Mouse (Mus musculus) midbrain, embryonic 14.5 days (tissue): ENCODE measurements around the gene Gnb3. TPM values are rescaled to one million over a fixed set of nuclear protein-coding genes. Genes with fewer than 3 reads are reported as not detected.
"Not testable (repeated sequence)": the region's sequence is repeated elsewhere in the genome, so short reads cannot be mapped to it uniquely, and the experiment has no call there.

Experiments
- ATAC-seq: fragments of 200-750 bp; cut with Nextera tagmentation; 2 replicates; pipeline ENCODE4 v1.8.0; 2017; ENCODE audit warnings: moderate number of reproducible peaks, moderate library complexity; ENCODE audit not compliant: low FRiP score, low TSS enrichment
- DNase-seq: peaks from one replicate; pipeline ENCODE4 v3.0.0-alpha.2; 2015
- H3K27ac ChIP-seq: fragments of 300-500 bp; sonication (generic); replicated peaks from 2 replicates; pipeline ENCODE4 v1.5.1; 2014; ENCODE audit warnings: mild to moderate bottlenecking, low read depth, low read length, moderate library complexity
- H3K27me3 ChIP-seq: fragments of 300-500 bp; sonication (generic); 2 replicates; pipeline ENCODE4 v1.6.1; 2014; ENCODE audit warnings: low read length, control low read depth, mixed read lengths; ENCODE audit not compliant: control insufficient read depth, insufficient read depth
- H3K36me3 ChIP-seq: fragments of 300-500 bp; sonication (generic); 2 replicates; pipeline ENCODE4 v1.6.1; 2014; ENCODE audit warnings: low read length, control low read depth; ENCODE audit not compliant: control insufficient read depth, insufficient read depth
- H3K4me1 ChIP-seq: fragments of 300-500 bp; sonication (generic); 2 replicates; pipeline ENCODE4 v1.6.1; 2014; ENCODE audit warnings: mild to moderate bottlenecking, antibody characterized with exemption, low read length, control low read depth; ENCODE audit not compliant: control insufficient read depth, insufficient read depth
- H3K4me2 ChIP-seq: fragments of 300-500 bp; sonication (generic); 2 replicates; pipeline ENCODE4 v1.6.1; 2014; ENCODE audit warnings: mild to moderate bottlenecking, low read length, moderate library complexity
- H3K4me3 ChIP-seq: fragments of 300-500 bp; sonication (generic); replicated peaks from 2 replicates; pipeline ENCODE4 v1.5.1; 2014; ENCODE audit warnings: low read depth, low read length
- H3K9ac ChIP-seq: fragments of 300-500 bp; sonication (generic); replicated peaks from 2 replicates; pipeline ENCODE4 v1.6.1; 2014; ENCODE audit warnings: mild to moderate bottlenecking, low read length, moderate library complexity
- H3K9me3 ChIP-seq: fragments of 300-500 bp; sonication (generic); 2 replicates; pipeline ENCODE4 v1.6.1; 2016; ENCODE audit warnings: low read length, control low read depth, mixed read lengths; ENCODE audit not compliant: control insufficient read depth
- WGBS: fragments of 180-500 bp; shearing (Covaris S2); extraction: QIAGEN DNeasy Blood & Tissue Kit; methylation state at CpG from one replicate; pipeline ENCODE4 v1.1.7; 2014; 5-methylcytosine and 5-hydroxymethylcytosine counted together
- polyA plus RNA-seq: library from polyadenylated mRNA; unstranded; fragments of >200 nt; fragmentation: Nextera tagmentation; extraction: Ambion mirVana; gene quantifications from 2 replicates; pipeline ENCODE4 v1.2.1, GENCODE M21; 2014

The Gnb3 gene
- polyA plus RNA-seq, 1 experiment from 2014 or later = 4.5 TPM

GRCm38 (mm10) chr6:124804341-124804740 lies 35.7 kb downstream of the Gnb3 start:
- H3K9me3 ChIP-seq = no peaks in the 10 kb centered on the region
- no peak overlapping the region for H3K27ac ChIP-seq
- no peak overlapping the region for H3K4me2 ChIP-seq
- H3K9ac ChIP-seq = no peak overlapping the region
- H3K4me1 ChIP-seq = peaks cover 24% of the 10 kb centered on the region
- 90% methylated on average over 3 of the region's 3 CpGs for WGBS
- no peaks in the 10 kb centered on the region for H3K36me3 ChIP-seq
- no peaks in the 10 kb centered on the region for H3K27me3 ChIP-seq
- ATAC-seq = no peak
- DNase-seq = no peak
- H3K4me3 ChIP-seq = no peak overlapping the region

- WGBS = 90% methylated on average over 4 of the region's 4 CpGs
- not testable (repeated sequence) for H3K4me2 ChIP-seq, H3K27ac ChIP-seq, H3K36me3 ChIP-seq, H3K9ac ChIP-seq, H3K27me3 ChIP-seq, ATAC-seq, H3K4me3 ChIP-seq, H3K9me3 ChIP-seq, DNase-seq
- peaks cover 17% of the 10 kb centered on the region for H3K4me1 ChIP-seq
Observed at GRCm38 (mm10) chr6:124803691-124804090, 36.4 kb downstream of the Gnb3 start.

GRCm38 (mm10) chr6:124803061-124803460 lies 37.0 kb downstream of the Gnb3 start:
- Histone ChIP-seq H3K27me3 (no peaks in the 10 kb centered on the region), H3K4me2 (no peak overlapping the region), H3K9ac (no peak overlapping the region), H3K9me3 (no peaks in the 10 kb centered on the region), H3K4me3 (no peak overlapping the region), H3K4me1 (peaks cover 14% of the 10 kb centered on the region), H3K27ac (no peak overlapping the region), H3K36me3 (no peaks in the 10 kb centered on the region)
- DNase-seq (no peak), ATAC-seq (no peak)
- WGBS = 74% methylated on average over 3 of the region's 3 CpGs

GRCm38 (mm10) chr6:124802400-124802799 lies 37.7 kb downstream of the Gnb3 start:
- not testable (repeated sequence) for H3K36me3 ChIP-seq, H3K27ac ChIP-seq, ATAC-seq, H3K4me2 ChIP-seq, H3K9me3 ChIP-seq, H3K9ac ChIP-seq, H3K27me3 ChIP-seq, DNase-seq, H3K4me3 ChIP-seq
- WGBS = 18% methylated on average over 6 of the region's 9 CpGs
- H3K4me1 ChIP-seq = peaks cover 14% of the 10 kb centered on the region

GRCm38 (mm10) chr6:124796200-124796599 lies 43.9 kb downstream of the Gnb3 start:
- H3K36me3 ChIP-seq = no peaks in the 10 kb centered on the region
- no peaks in the 10 kb centered on the region for H3K9me3 ChIP-seq
- no peaks in the 10 kb centered on the region for H3K4me1 ChIP-seq
- H3K9ac ChIP-seq = no peak overlapping the region
- WGBS = 80% methylated on average over 2 of the region's 2 CpGs
- H3K4me2 ChIP-seq = no peak overlapping the region
- ATAC-seq = no peak
- DNase-seq = no peak
- H3K27ac ChIP-seq = no peak overlapping the region
- H3K27me3 ChIP-seq = no peaks in the 10 kb centered on the region
- no peak overlapping the region for H3K4me3 ChIP-seq

- DNase-seq (no peak), ATAC-seq (no peak)
- 70% methylated on average over 4 of the region's 4 CpGs for WGBS
- Histone ChIP-seq H3K27me3 (no peaks in the 10 kb centered on the region), H3K27ac (no peak overlapping the region), H3K9me3 (no peaks in the 10 kb centered on the region), H3K4me2 (no peak overlapping the region), H3K4me1 (no peaks in the 10 kb centered on the region), H3K9ac (no peak overlapping the region), H3K36me3 (no peaks in the 10 kb centered on the region), H3K4me3 (no peak overlapping the region)
Observed at GRCm38 (mm10) chr6:124795781-124796180, 44.3 kb downstream of the Gnb3 start.

GRCm38 (mm10) chr6:124791911-124792310 lies 48.2 kb downstream of the Gnb3 start:
- Histone ChIP-seq H3K4me2 (no peak overlapping the region), H3K9me3 (no peaks in the 10 kb centered on the region), H3K27me3 (no peaks in the 10 kb centered on the region), H3K27ac (no peak overlapping the region), H3K4me3 (no peak overlapping the region), H3K4me1 (no peaks in the 10 kb centered on the region), H3K36me3 (no peaks in the 10 kb centered on the region), H3K9ac (no peak overlapping the region)
- no peak for DNase-seq
- 93% methylated on average over 3 of the region's 3 CpGs for WGBS
- no peak for ATAC-seq

GRCm38 (mm10) chr6:124790121-124790520 lies 50.0 kb downstream of the Gnb3 start:
- H3K36me3 ChIP-seq = no peaks in the 10 kb centered on the region
- no peak overlapping the region for H3K4me2 ChIP-seq
- no peaks in the 10 kb centered on the region for H3K9me3 ChIP-seq
- no peaks in the 10 kb centered on the region for H3K4me1 ChIP-seq
- no peak overlapping the region for H3K4me3 ChIP-seq
- no peaks in the 10 kb centered on the region for H3K27me3 ChIP-seq
- H3K27ac ChIP-seq = no peak overlapping the region
- no peak overlapping the region for H3K9ac ChIP-seq
- no peak for ATAC-seq
- no peak for DNase-seq
- 80% methylated on average over 4 of the region's 4 CpGs for WGBS

- Histone ChIP-seq H3K4me1 (no peaks in the 10 kb centered on the region), H3K9ac (no peak overlapping the region), H3K4me3 (no peak overlapping the region), H3K9me3 (no peaks in the 10 kb centered on the region), H3K27me3 (no peaks in the 10 kb centered on the region), H3K36me3 (no peaks in the 10 kb centered on the region), H3K27ac (no peak overlapping the region), H3K4me2 (no peak overlapping the region)
- 76% methylated on average over 4 of the region's 4 CpGs for WGBS
- ATAC-seq (no peak), DNase-seq (peak; percentile 41)
Observed at GRCm38 (mm10) chr6:124789519-124789918, 50.6 kb downstream of the Gnb3 start.
